Mouse (Mus musculus) lung, adult 10 weeks (tissue): ENCODE data around the gene Igfn1. TPM values are rescaled to one million over a fixed set of nuclear protein-coding genes. Genes with fewer than 3 reads are reported as not detected.

Experiments used
- polyA plus RNA-seq: library from polyadenylated mRNA; stranded (reverse); fragments of 350-450 nt; fragmentation: Illumina TruSeq; extraction: RNeasy Lipid Tissue Mini Kit (QIAGEN cat#74804); gene quantifications from one replicate; pipeline ENCODE4 v1.2.3, GENCODE M21; 2014; ENCODE audit warnings: low read depth, low replicate concordance; ENCODE audit not compliant: insufficient read depth

Gene Igfn1
- polyA plus RNA-seq, result not detected

GRCm38 (mm10) chr1:136006292-136006748 lies at the start of gene Igfn1:
Gene Igfn1, minus strand, starts transcription at chr1:136006342.

GRCm38 (mm10) chr1:136052547-136052946 lies 46.4 kb upstream of the Igfn1 start, which contains the start of gene Cacna1s:
Gene Cacna1s, plus strand, starts transcription at chr1:136052750.

GRCm38 (mm10) chr1:136050312-136051012 lies 44.3 kb upstream of the Igfn1 start, which contains the start of gene Ascl5:
Gene Ascl5, plus strand, starts transcription at chr1:136050804.

GRCm38 (mm10) chr1:136007211-136008158 lies 1.3 kb upstream of the Igfn1 start, which contains the start of gene Tmem9:
Gene Tmem9, plus strand, starts transcription at chr1:136008150.

DNA sequence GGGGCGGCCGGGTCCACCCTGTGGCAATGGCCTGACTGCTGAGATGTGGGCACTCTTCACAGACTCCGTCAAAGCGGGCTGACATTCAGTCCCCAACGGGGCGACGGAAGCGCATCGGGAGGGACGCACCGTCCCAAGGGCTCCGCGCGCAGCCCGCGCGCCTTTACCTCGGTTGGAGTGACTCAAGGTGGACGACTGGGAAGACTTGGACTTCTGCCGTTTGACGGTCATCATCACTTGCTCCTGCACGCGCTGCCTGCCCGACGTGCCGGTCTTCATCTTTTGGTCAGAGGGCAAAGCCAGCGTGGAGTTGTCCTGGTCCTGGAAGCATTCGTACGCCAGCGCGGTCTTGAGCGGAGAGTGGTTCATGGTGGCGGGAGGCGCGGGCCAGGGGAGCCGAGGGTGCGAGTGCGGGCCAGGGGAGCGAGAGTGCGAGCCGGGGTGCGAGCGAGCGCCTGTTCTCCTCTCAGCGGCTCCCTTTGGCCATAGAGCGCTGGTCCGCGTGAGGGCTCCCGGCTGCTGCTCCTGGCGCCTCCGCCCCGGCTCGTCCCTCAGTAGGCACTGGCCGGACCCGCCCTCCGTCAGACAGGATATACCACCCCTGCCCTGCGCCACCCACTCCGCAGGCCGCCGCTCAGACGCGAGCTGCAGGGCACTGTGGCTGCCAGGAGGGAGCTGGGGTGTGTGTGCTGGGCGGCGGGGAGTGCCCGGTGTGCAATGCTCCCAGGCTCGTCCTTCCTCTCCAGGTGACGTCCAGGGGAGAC lies 87.3 kb downstream of the Igfn1 start, which contains the start of gene Pkp1:
Gene Pkp1, minus strand, starts transcription at position 564 of the 764 bp plus-strand sequence.

Other genes with a start within 250 kb of the Igfn1 start
- gene Phlda3, start 240.2 kb downstream of the Igfn1 start, polyA plus RNA-seq, result 61.4 TPM
- 0.35 TPM for gene Tnni1, start 226.9 kb downstream of the Igfn1 start, polyA plus RNA-seq
- 3.8 TPM for gene Lad1, start 187.7 kb downstream of the Igfn1 start, polyA plus RNA-seq
- 177 TPM for gene Tnnt2, start 170.0 kb downstream of the Igfn1 start, polyA plus RNA-seq
- gene Pkp1, start 87.1 kb downstream of the Igfn1 start, polyA plus RNA-seq, result not detected
- gene Tmem9, start 1.8 kb upstream of the Igfn1 start, polyA plus RNA-seq, result 36.9 TPM
- not detected for gene Ascl5, start 44.5 kb upstream of the Igfn1 start, polyA plus RNA-seq
- 4.9 TPM for gene Cacna1s, start 46.4 kb upstream of the Igfn1 start, polyA plus RNA-seq
- gene Kif21b, start 125.0 kb upstream of the Igfn1 start, polyA plus RNA-seq, result 3.2 TPM
- gene Mroh3, start 206.5 kb upstream of the Igfn1 start, polyA plus RNA-seq, result not detected
- gene Inava, start 227.9 kb upstream of the Igfn1 start, polyA plus RNA-seq, result 0.94 TPM